Mouse (Mus musculus): ENCODE measurements around the gene Bag5.

The Bag5 gene

DNA sequence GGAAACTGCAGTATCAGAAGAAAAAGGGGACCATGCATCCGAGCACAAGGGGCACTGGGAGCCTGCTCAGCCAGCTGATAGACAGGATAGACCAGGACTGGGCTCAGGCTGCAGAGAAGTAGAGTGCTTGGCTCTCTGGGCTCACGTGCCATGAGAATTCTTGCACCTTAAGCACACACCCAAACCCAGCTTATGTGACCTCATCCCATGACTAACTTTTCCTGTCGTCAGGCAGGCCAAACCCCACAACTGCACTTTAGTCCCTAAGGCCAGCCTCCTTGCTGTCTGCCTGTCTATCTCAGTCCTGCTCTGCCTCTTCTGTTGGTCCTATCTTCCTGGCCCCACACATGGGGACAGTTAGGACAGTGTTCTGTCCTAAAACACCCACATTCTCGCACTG, 15.3 kb downstream of the Bag5 start:
- 79% methylated on average over 4 of the region's 4 CpGs for WGBS

DNA sequence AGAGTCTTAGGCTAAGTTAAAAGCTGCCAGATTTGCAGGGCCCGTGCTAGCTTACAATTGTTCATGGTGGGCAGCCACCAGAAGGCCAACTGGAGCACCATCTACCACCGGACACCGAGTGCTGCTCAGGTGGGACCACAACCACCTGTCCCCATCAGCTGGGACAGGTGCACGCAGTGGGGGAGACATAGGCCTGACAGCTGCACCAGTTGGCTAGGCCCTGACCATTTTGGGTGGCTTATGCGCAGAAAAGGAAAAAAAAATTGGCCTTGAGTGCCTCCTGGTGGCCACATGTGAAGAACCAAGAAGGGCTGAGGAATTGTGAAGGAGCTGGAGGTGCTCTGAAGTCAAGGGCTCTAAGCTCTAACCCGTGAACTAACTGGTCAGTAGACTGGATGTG, 16.8 kb downstream of the Bag5 start:
- WGBS: 14% methylated on average over 6 of the region's 6 CpGs

DNA sequence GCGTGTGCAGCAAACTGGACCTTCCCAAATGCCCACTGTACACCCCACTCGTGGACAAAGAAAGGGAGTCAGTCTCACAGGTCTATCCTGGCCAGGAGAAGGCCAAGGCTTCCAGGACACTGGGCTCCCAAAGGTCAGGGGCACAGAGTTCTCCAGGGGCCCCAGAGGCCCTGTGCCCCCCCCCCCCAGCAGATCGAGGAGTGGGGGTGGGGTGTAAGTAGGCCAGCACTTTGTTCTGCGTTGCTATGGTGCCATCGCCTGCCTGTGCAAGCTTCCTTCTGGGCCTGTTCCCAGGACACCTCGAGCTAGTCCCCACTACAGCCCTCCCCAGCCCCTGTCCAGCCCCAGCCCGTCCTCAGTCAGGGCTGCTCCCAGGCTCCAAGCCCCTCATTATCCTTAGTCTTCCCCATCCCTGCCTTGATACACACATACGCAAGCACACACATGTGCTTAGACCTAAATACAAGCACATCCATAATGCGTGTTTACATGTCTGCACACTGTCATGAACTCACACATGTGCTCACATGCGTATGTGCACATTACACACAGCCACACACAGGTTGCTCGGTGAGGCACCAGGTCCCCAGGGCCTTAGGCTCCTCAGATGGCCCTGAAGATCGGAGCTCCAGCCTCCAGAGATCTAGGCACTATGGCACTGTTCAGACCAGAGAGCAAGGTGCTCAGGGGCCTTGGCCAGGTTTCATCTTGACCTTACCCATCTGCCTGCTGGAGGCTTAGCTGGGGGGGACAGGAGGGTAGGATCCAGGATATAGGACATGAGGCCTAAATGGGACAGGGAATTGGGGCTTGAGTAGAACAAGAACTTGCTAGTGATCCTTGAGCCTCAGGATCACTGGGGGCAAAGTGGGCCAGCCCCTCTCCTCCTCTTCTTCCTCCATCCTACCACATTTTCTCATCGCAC, 17.9 kb downstream of the Bag5 start:
- WGBS: 34% methylated on average over 13 of the region's 13 CpGs

DNA sequence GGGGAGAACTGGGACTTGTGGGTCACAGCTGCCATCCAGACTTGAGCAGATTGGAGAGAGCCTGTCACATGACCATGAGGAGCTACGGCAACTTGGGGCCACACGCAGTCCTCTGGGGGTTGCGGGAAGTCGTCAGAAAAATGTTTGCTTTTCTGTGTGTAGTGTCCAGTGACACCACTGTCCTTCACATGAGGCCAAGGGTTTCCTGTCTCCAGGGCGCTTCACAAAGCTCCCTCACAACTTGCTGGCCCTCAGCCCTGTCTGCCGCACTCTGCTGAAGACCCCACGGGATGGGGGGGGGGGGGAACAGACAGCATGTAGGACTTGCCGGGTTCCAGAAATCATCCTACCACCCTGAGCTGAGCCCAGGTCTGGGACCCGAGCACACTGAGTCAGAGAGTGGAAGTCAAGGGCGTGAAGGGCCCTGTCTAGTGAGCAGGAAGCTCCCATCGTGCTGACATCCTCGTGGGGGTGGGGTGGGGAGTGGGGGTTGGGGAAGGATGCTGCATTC, 18.7 kb downstream of the Bag5 start:
- 7% methylated on average over 12 of the region's 12 CpGs for WGBS

DNA sequence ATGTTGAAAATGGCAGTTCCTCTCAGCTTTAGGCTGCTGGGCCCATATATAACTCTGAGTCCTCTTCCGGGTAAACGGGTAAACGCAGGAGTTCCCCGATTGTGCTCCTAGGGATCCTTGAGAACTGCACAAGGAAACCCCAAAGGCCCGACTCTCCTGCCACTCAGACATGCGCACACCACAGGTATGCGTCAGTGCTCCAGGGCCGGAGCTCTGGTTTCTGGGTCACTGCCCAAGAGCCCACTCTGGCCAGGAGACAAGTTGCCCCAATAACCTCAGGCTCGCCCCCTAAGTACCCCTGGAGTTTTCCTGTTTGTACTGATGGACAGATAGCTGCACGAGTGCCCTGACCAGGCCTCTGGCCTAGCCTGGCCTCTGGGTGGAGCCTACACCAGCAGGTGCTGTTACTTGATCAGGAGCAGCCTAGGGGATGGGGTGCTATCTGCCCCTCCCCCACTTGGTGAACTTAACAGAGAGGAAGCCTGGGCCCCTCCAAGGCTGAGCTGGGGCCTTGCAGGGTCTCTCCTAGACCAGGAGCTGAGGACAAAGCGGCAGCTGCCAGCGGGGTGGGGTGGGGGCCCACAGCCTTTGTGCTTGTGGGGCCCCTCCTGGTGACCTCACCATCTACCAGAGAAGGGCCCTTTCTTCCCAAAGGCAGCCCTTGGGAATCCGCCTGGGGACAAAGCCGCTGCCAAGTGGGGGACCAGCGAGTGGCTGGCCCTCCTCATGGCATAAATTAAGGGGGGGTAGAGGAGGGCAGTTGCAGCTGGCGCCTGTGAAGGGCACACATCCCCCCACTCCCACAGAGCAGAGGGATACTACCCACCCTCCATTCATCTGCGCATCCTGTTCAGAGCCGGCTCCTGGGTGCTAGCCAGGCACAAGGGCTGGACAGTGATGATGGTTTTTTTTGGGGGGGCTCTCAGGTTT, 19.5 kb downstream of the Bag5 start:
- 32% methylated on average over 18 of the region's 18 CpGs for WGBS

DNA sequence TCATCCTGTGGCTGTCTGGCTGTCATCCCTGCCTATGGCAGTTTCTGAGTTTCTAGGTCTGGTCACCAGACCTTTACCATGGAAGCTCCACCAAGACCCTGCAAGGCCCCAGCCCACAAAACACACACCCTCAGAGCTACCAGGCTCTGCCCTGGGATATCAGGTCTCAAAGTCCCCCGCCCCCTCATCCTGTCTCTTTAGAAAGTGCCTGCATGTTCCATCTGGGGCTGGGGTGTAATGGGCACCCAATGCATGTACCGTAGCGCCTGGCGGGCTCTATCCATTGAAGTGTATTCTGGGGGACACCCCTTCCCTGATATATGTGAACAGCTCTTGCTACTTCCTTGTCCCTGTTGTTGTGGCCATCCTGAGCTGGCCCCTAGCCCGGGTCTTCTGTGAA, 20.2 kb downstream of the Bag5 start:
- WGBS: 78% methylated on average over 5 of the region's 5 CpGs

DNA sequence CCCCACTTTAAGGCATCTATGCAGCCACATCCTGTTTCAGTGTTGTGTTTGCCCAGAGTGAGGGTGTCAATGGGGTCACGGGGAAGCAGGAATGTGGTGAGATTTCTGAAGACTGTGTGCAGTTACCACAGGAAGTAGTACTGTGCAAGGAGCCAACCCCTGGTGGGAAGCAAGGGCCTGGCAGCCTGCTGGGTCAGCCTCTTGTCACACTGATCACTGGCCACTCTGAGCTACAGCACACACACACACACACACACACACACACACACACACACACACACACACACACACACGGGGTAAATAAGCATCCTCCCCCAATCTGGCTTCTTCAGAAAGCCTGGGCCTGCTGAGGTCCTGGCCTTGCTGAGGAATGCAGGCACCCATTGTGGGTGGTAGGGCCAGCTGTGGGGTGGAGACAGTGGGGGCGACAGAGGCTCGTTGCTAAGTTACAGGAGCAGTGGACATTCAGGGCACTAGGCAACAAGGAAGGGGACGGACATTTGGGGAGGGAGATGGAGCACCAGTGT, 21.6 kb downstream of the Bag5 start:
- 19% methylated on average over 5 of the region's 5 CpGs for WGBS

DNA sequence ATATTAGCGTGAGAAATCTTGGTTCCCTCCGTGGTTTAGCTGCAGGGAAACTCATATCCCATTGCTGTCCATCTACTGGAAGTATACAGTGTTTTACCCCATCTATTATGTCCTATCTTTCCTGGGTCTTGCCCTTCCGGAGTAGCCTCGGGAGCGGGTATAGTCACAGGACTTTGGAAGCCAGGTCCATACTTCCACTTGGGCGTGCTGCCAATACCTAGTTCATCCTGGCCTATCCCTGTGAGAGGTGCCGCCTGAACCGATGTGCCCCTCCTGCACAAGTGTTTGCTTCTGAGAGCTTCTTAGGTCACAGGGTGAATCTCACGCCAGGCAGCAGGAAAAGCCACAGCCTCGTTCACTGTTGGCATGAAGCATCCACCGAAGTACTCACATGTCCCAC, 23.6 kb downstream of the Bag5 start:
- WGBS: 78% methylated on average over 11 of the region's 11 CpGs

DNA sequence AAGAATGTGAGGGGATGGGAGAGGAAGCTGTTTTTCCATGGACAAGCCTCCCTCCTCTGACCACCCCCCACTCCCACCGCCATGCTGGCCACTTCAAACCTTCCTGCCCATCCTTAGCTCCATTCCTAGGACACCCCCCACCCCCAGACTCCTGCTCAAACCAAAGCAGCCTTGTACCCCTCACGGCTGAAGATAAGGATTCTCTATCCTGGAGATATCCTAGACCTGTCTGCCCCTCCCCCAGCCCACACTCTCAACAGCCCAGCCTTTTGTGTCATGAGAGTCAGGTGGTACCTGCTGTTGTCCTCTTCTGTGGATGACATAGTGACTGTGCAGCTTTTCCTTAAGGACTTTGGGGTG, 25.0 kb downstream of the Bag5 start:
- WGBS: 17% methylated on average over 2 of the region's 2 CpGs

DNA sequence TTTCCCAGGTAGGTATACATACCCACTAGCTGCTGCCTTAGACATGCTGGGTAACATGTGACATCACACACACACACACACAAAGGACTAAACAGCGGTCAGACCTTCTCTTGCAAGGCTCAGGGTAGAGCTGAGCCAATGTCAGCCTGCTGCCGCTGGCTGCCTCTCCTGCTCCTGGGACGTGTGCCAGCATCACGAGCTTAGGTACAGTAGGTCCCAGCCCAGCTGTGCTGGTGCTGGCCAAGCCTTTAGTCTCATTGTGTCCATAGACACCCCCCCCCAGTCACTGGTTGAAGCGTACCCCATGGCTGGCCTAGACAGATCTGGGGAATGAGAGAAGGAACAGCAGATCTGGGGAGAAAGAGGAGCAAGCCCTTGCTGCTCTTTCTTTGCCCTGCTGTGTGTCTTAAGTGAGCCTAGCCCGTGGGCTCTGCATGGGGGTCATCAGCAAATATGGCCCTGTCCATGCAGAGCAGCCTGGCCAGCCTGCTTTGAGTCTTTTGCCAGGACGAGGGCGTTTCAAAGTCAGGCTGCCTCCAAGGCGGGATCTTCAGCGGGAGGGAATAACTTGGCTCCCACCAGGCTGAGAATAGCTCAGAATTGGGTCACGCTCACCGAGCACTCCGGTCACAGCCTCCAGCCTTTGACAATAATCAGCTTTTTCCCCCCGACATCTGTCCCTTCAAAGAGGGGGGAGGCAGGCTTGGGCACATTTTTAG, 25.5 kb downstream of the Bag5 start:
- 8% methylated on average over 14 of the region's 14 CpGs for WGBS

DNA sequence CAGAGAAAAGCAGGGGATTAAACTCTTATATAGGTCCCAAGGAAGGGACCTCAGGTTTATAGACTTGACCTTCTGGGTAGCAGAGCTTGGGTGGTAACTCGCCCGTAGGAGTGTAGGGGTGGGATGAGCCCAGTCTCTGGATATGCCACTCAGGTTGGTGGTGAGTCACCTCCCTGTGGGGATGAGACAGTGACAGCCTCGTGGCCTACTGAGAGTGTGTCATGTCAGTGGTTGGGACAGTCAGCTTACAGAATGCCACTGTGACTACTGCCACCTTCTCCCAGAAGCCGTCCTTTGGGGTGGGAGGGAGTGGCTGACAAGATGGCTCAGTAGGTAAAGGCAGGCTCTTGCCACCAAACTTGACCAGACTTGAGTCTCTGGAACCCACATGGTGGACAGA, 26.7 kb downstream of the Bag5 start:
- WGBS: 68% methylated on average over 4 of the region's 4 CpGs

DNA sequence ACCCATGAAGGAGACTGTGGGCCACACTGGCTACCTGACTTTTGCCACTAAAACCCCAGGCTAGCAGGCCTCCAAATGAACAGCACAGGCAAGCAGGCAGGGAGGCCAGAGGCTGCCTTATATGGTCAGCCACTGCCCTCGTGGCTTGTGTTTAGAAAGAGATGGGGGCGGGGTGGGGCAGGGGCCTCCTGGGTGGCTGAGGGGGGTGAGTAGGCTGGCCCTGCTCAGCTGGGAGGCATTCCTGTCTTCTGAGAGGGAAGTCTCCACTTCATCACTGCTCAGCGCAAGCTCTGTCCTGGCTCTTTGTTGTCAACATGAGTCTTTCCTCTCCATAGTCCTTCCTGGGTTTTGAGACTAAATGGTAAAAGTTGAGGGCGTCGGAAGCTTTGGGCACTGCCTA, 30.3 kb downstream of the Bag5 start:
- 75% methylated on average over 5 of the region's 5 CpGs for WGBS

DNA sequence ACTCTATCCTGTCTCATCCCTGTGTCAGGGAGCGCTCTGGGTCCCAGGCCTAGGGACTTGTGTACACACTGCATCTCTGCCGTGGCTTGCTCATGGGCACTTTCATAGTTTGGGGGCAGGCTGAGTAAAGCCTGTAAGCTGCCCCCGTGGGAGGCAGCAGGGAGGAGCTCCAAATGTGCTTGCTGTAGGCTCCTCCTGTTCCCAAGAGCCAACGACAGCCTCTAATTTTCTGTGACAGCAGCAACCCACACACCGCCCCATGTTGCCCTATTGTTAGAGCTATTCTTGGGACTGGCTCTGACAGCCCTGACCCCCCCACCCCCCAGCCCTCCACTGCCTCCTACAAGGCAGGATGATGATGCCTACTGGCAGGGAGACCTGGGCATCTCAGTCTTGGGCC, 31.1 kb downstream of the Bag5 start:
- WGBS: 65% methylated on average over 5 of the region's 5 CpGs

DNA sequence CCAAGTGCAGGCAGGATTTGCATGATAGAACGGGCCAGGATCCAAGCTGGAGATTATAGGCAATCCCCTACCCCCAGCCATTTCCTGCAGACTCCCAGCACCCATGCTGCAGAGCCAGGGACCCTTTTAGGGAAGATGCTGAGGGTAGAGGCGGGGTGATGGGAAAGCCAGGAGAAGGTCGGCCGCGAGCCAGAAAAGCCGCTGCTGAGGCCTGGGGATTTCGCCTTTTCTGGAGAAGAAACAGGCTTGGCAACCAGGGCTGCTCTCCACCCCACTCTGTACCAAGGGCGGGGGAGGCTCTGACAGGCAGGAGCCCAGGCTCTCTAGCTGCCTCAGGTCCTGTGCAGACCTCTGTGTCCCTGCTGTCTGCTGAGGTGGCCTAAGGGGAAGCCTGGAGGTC, 31.8 kb downstream of the Bag5 start:
- WGBS: 54% methylated on average over 8 of the region's 8 CpGs

DNA sequence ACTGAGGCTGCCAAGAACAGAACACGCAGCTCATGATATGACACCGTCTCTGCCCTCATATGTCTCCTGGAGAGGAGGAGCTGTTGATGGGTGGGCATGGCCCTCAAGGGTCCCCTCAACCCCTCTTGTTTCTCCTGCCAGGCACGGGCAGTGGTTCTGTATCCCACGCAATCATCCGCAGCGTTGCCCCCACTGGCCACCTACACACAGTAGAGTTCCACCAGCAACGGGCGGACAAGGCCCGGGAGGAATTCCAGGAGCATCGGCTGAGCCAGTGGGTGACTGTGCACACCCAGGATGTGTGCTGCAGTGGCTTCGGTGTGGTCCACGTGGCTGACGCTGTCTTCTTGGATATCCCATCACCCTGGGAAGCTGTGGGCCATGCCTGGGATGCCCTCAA, 32.4 kb downstream of the Bag5 start:
- 56% methylated on average over 13 of the region's 13 CpGs for WGBS

DNA sequence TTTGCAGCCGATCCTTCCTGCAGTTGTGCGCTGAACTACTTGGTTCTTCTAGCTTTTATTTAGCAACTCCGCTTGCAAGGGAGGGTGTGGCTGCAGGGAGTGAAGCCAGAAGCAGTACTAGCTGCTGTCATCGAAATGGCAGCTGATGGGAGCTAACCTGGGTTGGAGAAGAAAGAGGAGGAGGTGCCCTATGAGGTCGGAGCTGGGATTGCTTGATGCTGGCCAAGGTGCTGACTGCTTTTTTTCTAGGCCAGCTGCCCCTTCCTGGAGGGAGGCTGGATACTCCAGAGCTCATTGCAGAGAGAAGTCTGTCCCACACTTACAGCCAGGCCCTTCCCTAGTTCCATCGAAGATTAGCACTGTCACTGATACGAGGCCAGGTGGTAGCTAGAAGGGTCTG, 34.1 kb downstream of the Bag5 start:
- WGBS: 39% methylated on average over 7 of the region's 7 CpGs

DNA sequence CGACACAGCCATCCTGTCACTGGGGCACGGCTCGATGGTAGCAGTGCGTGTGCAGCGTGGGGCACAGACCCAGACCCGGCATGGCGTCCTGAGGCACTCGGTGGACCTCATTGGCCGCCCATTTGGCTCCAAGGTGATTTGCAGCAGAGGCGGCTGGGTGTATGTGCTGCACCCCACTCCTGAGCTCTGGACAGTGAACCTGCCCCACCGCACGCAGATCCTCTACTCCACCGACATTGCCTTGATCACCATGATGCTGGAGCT, 34.5 kb downstream of the Bag5 start:
- 6% methylated on average over 13 of the region's 13 CpGs for WGBS

DNA sequence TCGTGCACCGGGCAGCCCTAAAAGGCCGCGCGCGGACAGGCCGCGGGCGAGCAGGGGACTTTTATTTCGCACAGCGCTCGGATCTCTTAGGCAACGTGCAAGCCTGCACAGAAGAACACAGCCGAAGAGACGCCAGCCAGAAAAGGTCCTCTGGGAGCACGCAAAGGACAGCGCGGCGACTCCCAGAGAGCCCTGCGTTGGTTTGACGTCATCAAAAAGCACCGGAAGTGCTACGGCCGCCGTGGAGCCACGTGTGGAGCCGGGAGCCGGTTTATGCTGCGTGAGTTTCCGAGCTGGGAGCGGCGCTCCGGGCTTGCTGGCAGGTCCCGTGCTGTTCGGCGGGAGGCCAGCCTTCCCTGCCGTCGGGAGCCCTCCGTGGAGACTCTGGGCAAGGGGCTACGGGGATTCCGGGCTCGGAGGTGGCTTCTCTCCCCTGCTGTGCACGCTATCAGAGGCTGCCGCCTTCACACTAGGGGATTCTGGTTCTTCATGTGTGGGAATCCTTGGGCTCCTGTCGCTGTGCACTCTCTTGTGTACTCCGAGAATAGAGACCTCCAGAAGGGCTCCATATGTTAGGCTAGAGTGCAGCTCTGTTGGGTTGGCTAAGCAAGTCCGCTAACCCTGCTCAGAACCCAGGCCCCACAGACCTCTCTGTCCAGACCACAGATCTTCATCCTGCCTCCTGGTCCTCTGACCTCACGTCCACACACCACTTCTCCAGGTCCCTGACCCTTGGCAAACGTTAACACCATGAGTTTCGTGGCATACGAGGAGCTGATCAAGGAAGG, 35.0 kb downstream of the Bag5 start, which contains the start of gene Trmt61a:
Gene Trmt61a, plus strand, starts transcription at position 224 of the 788 bp plus-strand sequence.
- under 1% methylated on average over 51 of the region's 51 CpGs for WGBS

DNA sequence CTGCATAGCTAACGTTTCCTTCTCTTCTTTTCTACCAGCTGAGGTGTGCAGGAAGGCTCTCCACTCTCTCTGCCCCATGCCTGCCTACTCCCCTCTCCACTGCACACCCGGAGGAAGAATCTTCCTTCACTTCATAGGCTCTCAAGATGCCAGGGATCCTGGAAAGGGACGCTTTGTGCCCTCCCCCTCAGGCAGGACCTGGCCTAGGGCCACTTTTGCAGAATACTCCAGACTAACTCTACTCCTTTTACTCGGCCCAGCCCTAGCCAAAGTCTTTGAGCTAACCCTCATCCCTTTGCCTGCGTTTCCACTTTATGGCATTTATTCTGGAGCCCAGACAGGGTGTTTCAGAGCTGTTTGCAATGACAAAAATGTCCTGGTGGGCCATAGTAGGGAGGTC, 35.6 kb downstream of the Bag5 start:
- 8% methylated on average over 5 of the region's 5 CpGs for WGBS

DNA sequence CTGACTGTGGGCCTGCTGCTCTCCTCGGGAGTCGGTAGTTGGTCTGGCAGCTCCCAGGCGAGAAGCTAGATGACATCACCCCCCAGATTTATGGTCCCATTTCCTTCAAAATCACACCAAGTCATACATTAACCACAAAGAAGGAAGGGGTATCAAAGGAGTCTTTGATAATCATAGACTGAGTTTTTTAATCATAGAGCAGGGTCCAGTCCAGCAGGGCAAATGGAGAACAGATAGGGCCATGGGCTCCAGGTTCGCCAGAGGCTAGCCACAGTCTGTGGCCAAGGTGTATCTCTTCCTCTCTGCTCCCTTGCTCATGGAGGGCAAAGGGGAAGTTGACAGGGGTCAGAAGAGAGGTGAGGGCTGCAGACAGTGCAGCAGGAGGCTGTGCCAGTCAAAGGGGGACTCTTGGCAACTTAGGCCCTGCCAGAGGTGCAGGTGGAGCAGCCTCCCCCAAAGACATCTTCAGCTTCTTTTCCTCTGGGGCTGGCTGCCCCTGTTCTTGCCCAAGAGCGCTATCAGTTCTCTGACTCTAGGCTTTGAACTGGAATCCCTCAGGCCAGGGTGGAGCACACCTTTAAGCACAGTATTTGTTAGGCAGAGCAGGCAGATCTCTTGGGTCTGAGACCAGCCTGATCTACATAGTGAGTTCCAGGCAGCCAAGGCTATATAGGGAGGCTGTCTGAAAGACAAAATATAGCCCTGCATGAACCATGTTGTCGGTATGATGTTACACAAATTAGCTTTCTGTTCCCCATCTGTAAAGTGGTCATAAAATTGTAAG, 37.1 kb downstream of the Bag5 start:
- WGBS: 93% methylated on average over 6 of the region's 6 CpGs
